Mouse (Mus musculus) myocyte (in vitro differentiated cells): Measurements from ENCODE around the gene Cry2. TPM values are rescaled to one million over a fixed set of nuclear protein-coding genes. Genes with fewer than 3 reads are reported as not detected.
"Not testable (repeated sequence)": the region's sequence is repeated elsewhere in the genome, so short reads cannot be mapped to it uniquely, and the experiment has no call there.

ENCODE experiments used
- H3K27me3 ChIP-seq: one replicate; pipeline ENCODE4 v1.6.1; 2011; ENCODE audit not compliant: control insufficient read depth, insufficient read depth, insufficient read length
- H3K36me3 ChIP-seq: one replicate; pipeline ENCODE4 v1.6.1; 2011; ENCODE audit not compliant: control insufficient read depth, insufficient read depth
- H3K4me2 ChIP-seq: one replicate; pipeline ENCODE4 v1.6.1; 2011; ENCODE audit warnings: low read depth, control low read depth
- H3K4me3 ChIP-seq: one replicate; pipeline ENCODE4 v1.5.1; 2011; ENCODE audit warnings: mild to moderate bottlenecking, control low read depth, moderate library complexity
- H3K79me2 ChIP-seq: one replicate; pipeline ENCODE4 v1.6.1; 2011; ENCODE audit not compliant: control insufficient read depth, insufficient read depth
- H3ac ChIP-seq: one replicate; pipeline ENCODE4 v1.6.1; 2011; ENCODE audit not compliant: control insufficient read depth, insufficient read length
- CEBPB ChIP-seq: IDR thresholded peaks from 2 replicates; pipeline ENCODE4 v1.6.1; 2011; ENCODE audit warnings: mild to moderate bottlenecking, moderate library complexity; ENCODE audit not compliant: poor library complexity, insufficient read depth, severe bottlenecking
- E2F4 ChIP-seq: IDR thresholded peaks from one replicate; pipeline ENCODE4 v1.6.1; 2011; ENCODE audit warnings: mild to moderate bottlenecking, control low read depth, moderate library complexity; ENCODE audit not compliant: insufficient read depth
- MAX ChIP-seq: IDR thresholded peaks from one replicate; pipeline ENCODE4 v1.6.1; 2011; ENCODE audit warnings: low read depth, mild to moderate bottlenecking, control low read depth
- MYOD1 ChIP-seq, 3 experiments: IDR thresholded peaks; one replicate each; pipeline ENCODE4 v1.6.1; 2011; ENCODE audit warnings: control low read depth in 2 of 3, low read depth in 2 of 3, mild to moderate bottlenecking in 2 of 3, moderate library complexity in 1 of 3; ENCODE audit not compliant: insufficient read length in 2 of 3, control insufficient read depth in 1 of 3
- MYOG ChIP-seq, 3 experiments: IDR thresholded peaks; one replicate each; pipeline ENCODE4 v1.6.1; 2011; ENCODE audit warnings: control low read depth in 2 of 3, low read depth in 2 of 3, mild to moderate bottlenecking in 2 of 3; ENCODE audit not compliant: insufficient read length in 2 of 3, control insufficient read depth in 1 of 3, insufficient read depth in 1 of 3
- POLR2A ChIP-seq: IDR thresholded peaks from one replicate; pipeline ENCODE4 v1.6.1; 2011; ENCODE audit warnings: low read depth, mild to moderate bottlenecking, control low read depth, moderate library complexity; ENCODE audit not compliant: insufficient read length
- POLR2AphosphoS2 ChIP-seq: IDR thresholded peaks from one replicate; pipeline ENCODE4 v1.6.1; 2011; ENCODE audit warnings: low read depth, control low read depth; ENCODE audit not compliant: insufficient read length
- REST ChIP-seq: IDR thresholded peaks from one replicate; pipeline ENCODE4 v1.6.1; 2011; ENCODE audit warnings: mild to moderate bottlenecking, control low read depth, moderate library complexity; ENCODE audit not compliant: insufficient read depth, insufficient read length
- SRF ChIP-seq: IDR thresholded peaks from one replicate; pipeline ENCODE4 v1.6.1; 2011; ENCODE audit warnings: low read depth; ENCODE audit not compliant: control insufficient read depth, insufficient read length
- TCF12 ChIP-seq: IDR thresholded peaks from one replicate; pipeline ENCODE4 v1.6.1; 2011; ENCODE audit warnings: mild to moderate bottlenecking, control low read depth; ENCODE audit not compliant: poor library complexity, insufficient read depth, severe bottlenecking
- TCF3 ChIP-seq: IDR thresholded peaks from one replicate; pipeline ENCODE4 v1.6.1; 2011; ENCODE audit warnings: low read depth, control low read depth; ENCODE audit not compliant: insufficient read length
- USF1 ChIP-seq: IDR thresholded peaks from one replicate; pipeline ENCODE4 v1.6.1; 2011; ENCODE audit warnings: low read depth, mild to moderate bottlenecking, control low read depth, moderate library complexity
- polyA plus RNA-seq: library from polyadenylated mRNA; unstranded; fragments of >200 nt; fragmentation: generic; extraction: Trizol; gene quantifications from one replicate; pipeline ENCODE4 v1.2.1, GENCODE M21; 2012; ENCODE audit warnings: missing spikeins

Cry2 gene
- polyA plus RNA-seq, 1 experiment: 9.3 TPM

- TF ChIP-seq POLR2AphosphoS2: no peak
- TF ChIP-seq CEBPB: no peak
- TF ChIP-seq TCF12: no peak
- no peak for TF ChIP-seq MYOD1 (IDR thresholded peaks at IDR 0.05; ENCODE audit: control insufficient read depth in 1 of 3, insufficient read length in 2 of 3, low read depth in 2 of 3)
- no peak for TF ChIP-seq TCF3
- no peak for TF ChIP-seq POLR2A
- no peak for TF ChIP-seq E2F4
- TF ChIP-seq USF1: no peak
- no peak for TF ChIP-seq MYOG (IDR thresholded peaks at IDR 0.05; ENCODE audit: control insufficient read depth in 1 of 3, insufficient read depth in 1 of 3, insufficient read length in 2 of 3, low read depth in 2 of 3)
- no peak overlapping the region for H3K4me2 ChIP-seq
- H3K79me2 ChIP-seq: no peaks in the 10 kb centered on the region
- H3ac ChIP-seq: no peak overlapping the region
- peaks cover 6% of the 10 kb centered on the region for H3K27me3 ChIP-seq
- no peaks in the 10 kb centered on the region for H3K36me3 ChIP-seq
- no peak overlapping the region for H3K4me3 ChIP-seq
Measured at GRCm38 (mm10) chr2:92477672-92478312, 43.9 kb upstream of the Cry2 start.

- H3K27me3 ChIP-seq, H3K4me3 ChIP-seq, H3K79me2 ChIP-seq, H3K36me3 ChIP-seq, H3K4me2 ChIP-seq, H3ac ChIP-seq: not testable (repeated sequence)
Measured at GRCm38 (mm10) chr2:92476580-92476979, 42.7 kb upstream of the Cry2 start.

- no peaks in the 10 kb centered on the region for H3K79me2 ChIP-seq
- no peak overlapping the region for H3ac ChIP-seq
- TF ChIP-seq USF1 (no peak), MYOG (IDR thresholded peaks at IDR 0.05; ENCODE audit: control insufficient read depth in 1 of 3, insufficient read depth in 1 of 3, insufficient read length in 2 of 3, low read depth in 2 of 3) (no peak), E2F4 (no peak), CEBPB (no peak), SRF (no peak), POLR2AphosphoS2 (no peak), MAX (no peak), TCF3 (no peak), REST (no peak), POLR2A (no peak), MYOD1 (IDR thresholded peaks at IDR 0.05; ENCODE audit: control insufficient read depth in 1 of 3, insufficient read length in 2 of 3, low read depth in 2 of 3) (no peak), TCF12 (no peak)
- H3K36me3 ChIP-seq: no peaks in the 10 kb centered on the region
- H3K4me3 ChIP-seq: no peak overlapping the region
- H3K4me2 ChIP-seq: no peak overlapping the region
- no peaks in the 10 kb centered on the region for H3K27me3 ChIP-seq
Measured at GRCm38 (mm10) chr2:92475711-92476110, 41.9 kb upstream of the Cry2 start.

GRCm38 (mm10) chr2:92474920-92475319 is 41.1 kb upstream of the Cry2 start:
- no peak overlapping the region for H3K4me3 ChIP-seq
- H3K36me3 ChIP-seq: no peaks in the 10 kb centered on the region
- no peak overlapping the region for H3K4me2 ChIP-seq
- no peaks in the 10 kb centered on the region for H3K27me3 ChIP-seq
- H3ac ChIP-seq: no peak overlapping the region
- TF ChIP-seq POLR2A: no peak
- no peak for TF ChIP-seq MAX
- no peak for TF ChIP-seq MYOG (IDR thresholded peaks at IDR 0.05; ENCODE audit: control insufficient read depth in 1 of 3, insufficient read depth in 1 of 3, insufficient read length in 2 of 3, low read depth in 2 of 3)
- H3K79me2 ChIP-seq: no peaks in the 10 kb centered on the region

- no peak overlapping the region for H3ac ChIP-seq
- no peak overlapping the region for H3K4me2 ChIP-seq
- no peaks in the 10 kb centered on the region for H3K79me2 ChIP-seq
- H3K36me3 ChIP-seq: no peaks in the 10 kb centered on the region
- no peak for TF ChIP-seq MAX
- no peak for TF ChIP-seq POLR2A
- TF ChIP-seq TCF3: no peak
- no peak for TF ChIP-seq POLR2AphosphoS2
- no peaks in the 10 kb centered on the region for H3K27me3 ChIP-seq
- no peak overlapping the region for H3K4me3 ChIP-seq
Measured at GRCm38 (mm10) chr2:92471886-92472670, 38.2 kb upstream of the Cry2 start.
